8 mouse cellular contexts compared by ENCODE assay signal in genomic region chrX:86191614-86192419, GRCm38 (mm10). TPM values are rescaled to one million over a fixed set of nuclear protein-coding genes. Genes with fewer than 3 reads are reported as not detected.
DNase-seq lines count a peak whose midpoint lies in the region; ATAC-seq lines count a peak whose summit lies in the region.

Nr0b1 (plus strand) TSS chrX:86191764.

- DNase-seq in cerebellum, postnatal 10 days, result peak; percentile 2 to 4
- DNase-seq in cerebellum, adult 18-20 months, result no peak
- DNase-seq in ovary, postnatal 36 days (ENCODE audit: low spot score), result peak; percentile 20
- no peak for DNase-seq in ovary, postnatal 14 days (ENCODE audit: low spot score)
- DNase-seq in limb, embryonic 11.5 days (ENCODE audit: low spot score), result peak; percentile 35
- peak; percentile 5 for DNase-seq in right cerebral cortex, postnatal 4 days
- no peak for DNase-seq in spleen, adult 18-20 months

- no peaks in the 10 kb centered on the region; the same call in 1 of the 2 replicates for H3K4me1 ChIP-seq in limb, embryonic 11.5 days (ENCODE audit: control insufficient read depth, insufficient read depth, low read length)

- no peak within 1 kb of the TSS for H3K27ac ChIP-seq in limb, embryonic 11.5 days (replicated peaks; ENCODE audit: low read depth, low read length)

- no peaks in the 10 kb centered on the region for H3K9me3 ChIP-seq in limb, embryonic 11.5 days (ENCODE audit: control insufficient read depth, low read length)

- H3K36me3 ChIP-seq in limb, embryonic 11.5 days (ENCODE audit: control insufficient read depth, insufficient read depth, low read length), result no peaks in the 10 kb centered on the region

- 20% methylated on average over 48 of the region's 53 CpGs for WGBS in limb, embryonic 11.5 days

- peak within 1 kb of the TSS; percentile 30 for H3K4me3 ChIP-seq in limb, embryonic 11.5 days (ENCODE audit: low read depth, low read length)

- H3K27me3 ChIP-seq in limb, embryonic 11.5 days (ENCODE audit: control insufficient read depth, insufficient read depth, low read length), result peaks cover 19% of the 10 kb centered on the region

- peak; percentile 39; the same call in 1 of the 2 replicates for ATAC-seq in limb, embryonic 11.5 days (ENCODE audit: insufficient number of reproducible peaks, low FRiP score, low TSS enrichment, low read depth)
- no peak for ATAC-seq in cerebellum, adult (ENCODE audit: insufficient number of reproducible peaks, low FRiP score, low TSS enrichment)

- H3K9ac ChIP-seq in limb, embryonic 11.5 days (ENCODE audit: low read length), result no peak within 1 kb of the TSS

- H3K4me2 ChIP-seq in limb, embryonic 11.5 days (ENCODE audit: low read depth, severe bottlenecking), result peak within 1 kb of the TSS; percentile 60

RNA-seq across cellular contexts. Expression of gene Nr0b1, which starts in this region (rescaled TPM):
- 0.37 and 0.74 TPM in 2 replicates for polyA plus RNA-seq in limb, embryonic 11.5 days (2014; fragmentation: Nextera tagmentation; extraction: Ambion mirVana)

Comparison
In these comparisons a context has a peak if more than half of its experiments do, and no peak if none do; other contexts are left out.
1. DNase-seq: peak in cerebellum, postnatal 10 days (2 of 2), ovary, postnatal 36 days (single experiment) and right cerebral cortex, postnatal 4 days (single experiment); none in cerebellum, adult 18-20 months (0 of 2), ovary, postnatal 14 days (single experiment) and spleen, adult 18-20 months (0 of 2).
2. Peak in DNase-seq, ATAC-seq, H3K4me3 ChIP-seq and H3K4me2 ChIP-seq in limb, embryonic 11.5 days; RNA of the gene not detected or under 1 TPM.